In the genomic region with DNA sequence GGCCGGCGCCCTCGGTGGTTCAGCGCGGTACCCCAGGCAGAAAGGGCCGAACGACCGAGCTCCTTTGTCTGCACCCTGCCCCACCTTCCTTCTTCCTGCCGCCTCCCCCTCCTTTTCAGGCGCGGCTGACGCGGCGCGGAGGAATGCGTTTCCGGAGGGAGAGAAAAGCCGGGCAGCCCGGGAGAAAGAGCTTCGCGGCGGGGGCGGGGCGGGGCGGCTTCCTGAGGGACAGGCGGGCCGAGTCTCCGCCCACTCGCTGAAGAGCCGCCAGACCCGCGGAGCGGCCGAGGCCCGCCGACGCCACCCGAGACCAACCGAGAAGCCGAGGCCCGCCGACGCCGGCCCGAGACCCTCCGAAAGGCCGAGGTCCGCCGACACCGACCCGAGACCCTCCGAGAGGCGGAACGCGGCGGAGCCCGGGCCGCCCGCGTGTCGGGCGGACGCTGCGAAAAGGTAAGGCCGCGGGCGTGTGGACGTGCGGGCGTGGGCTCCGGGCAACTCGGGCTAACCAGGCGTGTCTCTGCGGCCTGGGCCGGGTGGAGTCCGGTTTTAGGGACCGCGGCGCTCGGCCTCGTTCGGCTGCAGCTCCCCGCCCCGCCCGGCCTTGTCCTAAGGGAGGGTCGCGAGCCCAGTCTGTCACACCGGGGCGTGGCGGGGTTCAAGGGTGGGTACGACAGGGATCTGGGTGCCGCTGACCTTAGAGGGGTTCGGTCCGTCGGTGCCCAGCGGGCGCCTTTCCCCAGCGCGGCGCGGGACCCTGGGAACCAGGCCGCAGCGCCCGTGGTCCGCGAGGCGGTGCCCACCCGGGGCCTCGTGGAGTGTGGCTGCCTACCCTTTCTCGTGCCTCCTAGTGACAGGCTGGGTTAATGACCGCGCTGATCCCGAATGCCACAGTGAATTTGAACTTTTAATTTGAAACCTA, we compare ENCODE assay signal across 8 mouse cellular contexts. TPM values are rescaled to one million over a fixed set of nuclear protein-coding genes. Genes with fewer than 3 reads are reported as not detected.
DNase-seq lines count a peak whose midpoint lies in the region; ATAC-seq and TF ChIP-seq lines count a peak whose summit lies in the region.

Gene Itgb1, plus strand, starts transcription at position 148 of the 922 bp plus-strand sequence.

- no peaks in the 10 kb centered on the region for H3K36me3 ChIP-seq in E14TG2a.4 (ENCODE audit: insufficient read depth, low read length)
- H3K36me3 ChIP-seq in forebrain, embryonic 12.5 days (replicated peaks) = no peaks in the 10 kb centered on the region
- no peaks in the 10 kb centered on the region for H3K36me3 ChIP-seq in heart, embryonic 16.5 days (ENCODE audit: control insufficient read depth, insufficient read depth)
- no peaks in the 10 kb centered on the region for H3K36me3 ChIP-seq in liver, embryonic 14.5 days (replicated peaks; ENCODE audit: control insufficient read depth, insufficient read depth, low read depth)
- H3K36me3 ChIP-seq in neural tube, embryonic 11.5 days (ENCODE audit: control insufficient read depth, insufficient read depth, low read length) = no peaks in the 10 kb centered on the region
- H3K36me3 ChIP-seq in stomach, embryonic 16.5 days (ENCODE audit: control insufficient read depth, insufficient read depth, low read length) = no peaks in the 10 kb centered on the region

- DNase-seq in c-Kit-positive CD71-positive TER-119-positive erythroid progenitor cells, embryonic 14.5 days (ENCODE audit: low spot score) = peak; percentile 85
- DNase-seq in kidney, postnatal 36 days = peak; percentile 95 to 98
- peak; percentile 76 to 79 (median 76) for DNase-seq in liver, embryonic 14.5 days (ENCODE audit: low read depth in 3 of 3, low spot score in 3 of 3)
- peak; percentile 98 for DNase-seq in neural tube, embryonic 11.5 days (ENCODE audit: low spot score)

- no peak for TF ChIP-seq CTCF in E14TG2a.4 (conservative IDR thresholded peaks at IDR 0.05; ENCODE audit: low read length)
- peak; percentile 45; the same call in 1 of the 2 replicates for TF ChIP-seq CTCF in liver, embryonic 14.5 days (IDR thresholded peaks at IDR 0.05; ENCODE audit: low read depth)

- H3K9ac ChIP-seq in forebrain, embryonic 12.5 days = peak within 1 kb of the TSS; percentile 98
- H3K9ac ChIP-seq in heart, embryonic 16.5 days (ENCODE audit: low read length) = peak within 1 kb of the TSS; percentile 97
- peak within 1 kb of the TSS; percentile 94 for H3K9ac ChIP-seq in liver, embryonic 14.5 days (replicated peaks)
- peak within 1 kb of the TSS; percentile 98 for H3K9ac ChIP-seq in neural tube, embryonic 11.5 days (ENCODE audit: low read length)
- peak within 1 kb of the TSS; percentile 100 for H3K9ac ChIP-seq in stomach, embryonic 16.5 days (ENCODE audit: low read length)

- peak; percentile 95 for ATAC-seq in forebrain, embryonic 12.5 days (ENCODE audit: low FRiP score)
- ATAC-seq in heart, embryonic 16.5 days (replicated peaks; ENCODE audit: extremely low read depth, insufficient read depth, low FRiP score) = peak; percentile 93
- ATAC-seq in liver, embryonic 14.5 days (ENCODE audit: insufficient read depth) = peak; percentile 86
- peak; percentile 94 for ATAC-seq in neural tube, embryonic 11.5 days (ENCODE audit: insufficient read depth, low FRiP score, low TSS enrichment)
- peak; percentile 94 for ATAC-seq in stomach, embryonic 16.5 days (ENCODE audit: insufficient read depth, low FRiP score)

- no peaks in the 10 kb centered on the region for H3K9me3 ChIP-seq in E14TG2a.4 (ENCODE audit: low read length)
- H3K9me3 ChIP-seq in forebrain, embryonic 12.5 days = no peaks in the 10 kb centered on the region
- no peaks in the 10 kb centered on the region for H3K9me3 ChIP-seq in heart, embryonic 16.5 days (replicated peaks; ENCODE audit: control insufficient read depth, low read length)
- H3K9me3 ChIP-seq in liver, embryonic 14.5 days (ENCODE audit: control insufficient read depth, low read length) = no peaks in the 10 kb centered on the region
- H3K9me3 ChIP-seq in neural tube, embryonic 11.5 days (ENCODE audit: control insufficient read depth, low read length) = no peaks in the 10 kb centered on the region
- no peaks in the 10 kb centered on the region for H3K9me3 ChIP-seq in stomach, embryonic 16.5 days (replicated peaks; ENCODE audit: control insufficient read depth, low read length)

- under 1% methylated on average over 107 of the region's 113 CpGs for WGBS in forebrain, embryonic 12.5 days
- WGBS in heart, embryonic 16.5 days = under 1% methylated on average over 104 of the region's 113 CpGs
- under 1% methylated on average over 104 of the region's 113 CpGs for WGBS in liver, embryonic 14.5 days (ENCODE audit: insufficient replicate concordance)
- WGBS in neural tube, embryonic 11.5 days = under 1% methylated on average over 100 of the region's 113 CpGs
- WGBS in stomach, embryonic 16.5 days = under 1% methylated on average over 109 of the region's 113 CpGs

- H3K4me2 ChIP-seq in forebrain, embryonic 12.5 days = peak within 1 kb of the TSS; percentile 68
- peak within 1 kb of the TSS; percentile 81 for H3K4me2 ChIP-seq in heart, embryonic 16.5 days (ENCODE audit: low read depth, low read length)
- peak within 1 kb of the TSS; percentile 71 for H3K4me2 ChIP-seq in liver, embryonic 14.5 days (ENCODE audit: low read depth)
- peak within 1 kb of the TSS; percentile 52 for H3K4me2 ChIP-seq in neural tube, embryonic 11.5 days (ENCODE audit: low read depth)
- H3K4me2 ChIP-seq in stomach, embryonic 16.5 days (ENCODE audit: low read depth, low read length) = peak within 1 kb of the TSS; percentile 81

- TF ChIP-seq EP300 in liver, embryonic 14.5 days (IDR thresholded peaks at IDR 0.05; ENCODE audit: low read depth) = peak; percentile 25; the same call in 1 of the 2 replicates

- H3K27ac ChIP-seq in forebrain, embryonic 12.5 days = peak within 1 kb of the TSS; percentile 99
- H3K27ac ChIP-seq in heart, embryonic 16.5 days (ENCODE audit: low read length) = peak within 1 kb of the TSS; percentile 98
- H3K27ac ChIP-seq in liver, embryonic 14.5 days = peak within 1 kb of the TSS; percentile 82
- peak within 1 kb of the TSS; percentile 97 for H3K27ac ChIP-seq in neural tube, embryonic 11.5 days (ENCODE audit: low read depth, low read length)
- H3K27ac ChIP-seq in stomach, embryonic 16.5 days (ENCODE audit: low read length) = peak within 1 kb of the TSS; percentile 99

- H3K4me3 ChIP-seq in E14TG2a.4 (replicated peaks; ENCODE audit: low read length) = peak within 1 kb of the TSS; percentile 91
- peak within 1 kb of the TSS; percentile 88 for H3K4me3 ChIP-seq in forebrain, embryonic 12.5 days (replicated peaks)
- H3K4me3 ChIP-seq in heart, embryonic 16.5 days (ENCODE audit: low read length) = peak within 1 kb of the TSS; percentile 82
- H3K4me3 ChIP-seq in liver, embryonic 14.5 days (ENCODE audit: insufficient read depth in 1 of 2, low read depth in 2 of 2, low read length in 2 of 2) = peak within 1 kb of the TSS; percentile 75 to 91
- H3K4me3 ChIP-seq in neural tube, embryonic 11.5 days (ENCODE audit: low read depth, low read length) = peak within 1 kb of the TSS; percentile 87
- H3K4me3 ChIP-seq in stomach, embryonic 16.5 days (replicated peaks; ENCODE audit: low read length) = peak within 1 kb of the TSS; percentile 90

- peaks cover 39% of the 10 kb centered on the region for H3K4me1 ChIP-seq in E14TG2a.4 (replicated peaks; ENCODE audit: low read depth, low read length)
- H3K4me1 ChIP-seq in forebrain, embryonic 12.5 days = peaks cover 25% of the 10 kb centered on the region
- H3K4me1 ChIP-seq in heart, embryonic 16.5 days (ENCODE audit: control insufficient read depth, insufficient read depth, low read length) = peaks cover 26% of the 10 kb centered on the region
- H3K4me1 ChIP-seq in liver, embryonic 14.5 days (replicated peaks; ENCODE audit: control insufficient read depth in 2 of 2, insufficient read depth in 2 of 2, low read length in 1 of 2) = peaks cover 21 to 22% of the 10 kb centered on the region in 2 experiments
- peaks cover 8% of the 10 kb centered on the region; the same call in 1 of the 2 replicates for H3K4me1 ChIP-seq in neural tube, embryonic 11.5 days (ENCODE audit: control insufficient read depth, insufficient read depth, low read length)
- peaks cover 19% of the 10 kb centered on the region for H3K4me1 ChIP-seq in stomach, embryonic 16.5 days (ENCODE audit: control insufficient read depth, insufficient read depth, low read length)

- H3K27me3 ChIP-seq in E14TG2a.4 (ENCODE audit: insufficient read depth, low read length) = no peaks in the 10 kb centered on the region
- no peaks in the 10 kb centered on the region for H3K27me3 ChIP-seq in forebrain, embryonic 12.5 days
- no peaks in the 10 kb centered on the region for H3K27me3 ChIP-seq in heart, embryonic 16.5 days (ENCODE audit: control insufficient read depth, insufficient read depth, low read length)
- H3K27me3 ChIP-seq in liver, embryonic 14.5 days (ENCODE audit: control insufficient read depth, insufficient read depth, low read length) = no peaks in the 10 kb centered on the region
- H3K27me3 ChIP-seq in neural tube, embryonic 11.5 days (ENCODE audit: control insufficient read depth, insufficient read depth, low read length) = no peaks in the 10 kb centered on the region
- no peaks in the 10 kb centered on the region for H3K27me3 ChIP-seq in stomach, embryonic 16.5 days (ENCODE audit: control insufficient read depth, insufficient read depth, low read length)

RNA-seq across cellular contexts. Expression of gene Itgb1, which starts in this region (rescaled TPM):
- polyA plus RNA-seq in forebrain, embryonic 12.5 days (2016; fragmentation: Nextera tagmentation; extraction: Ambion mirVana) = 128 and 140 TPM in 2 replicates
- 346 and 349 TPM in 2 replicates for polyA plus RNA-seq in heart, embryonic 16.5 days (2015; fragmentation: Nextera tagmentation; extraction: Ambion mirVana)
- polyA plus RNA-seq in liver, embryonic 14.5 days (2012; rRNA removed) = 28.8 and 42.4 TPM in 2 replicates
- polyA plus RNA-seq in liver, embryonic 14.5 days (2014; fragmentation: Nextera tagmentation; extraction: Ambion mirVana) = 74.1 and 83.9 TPM in 2 replicates
- polyA plus RNA-seq in neural tube, embryonic 11.5 days (2014; fragmentation: Nextera tagmentation; extraction: Ambion mirVana) = 196 and 199 TPM in 2 replicates
- 299 and 315 TPM in 2 replicates for polyA plus RNA-seq in stomach, embryonic 16.5 days (2015; fragmentation: Nextera tagmentation; extraction: Ambion mirVana)

Comparison
In these comparisons a context has a peak if more than half of its experiments do, and no peak if none do; other contexts are left out.
1. Peak in every context shown above with its lines: DNase-seq, ATAC-seq, H3K4me3 ChIP-seq and H3K27ac ChIP-seq.